Mouse (Mus musculus) MEL (cell line): ENCODE measurements around the gene Cul9. TPM values are rescaled to one million over a fixed set of nuclear protein-coding genes. Genes with fewer than 3 reads are reported as not detected.

Source experiments
- DNase-seq: peaks from one replicate; pipeline ENCODE4 v3.0.0; 2011; ENCODE audit warnings: low read depth, low spot score
- H3K27ac ChIP-seq: 2 replicates; pipeline ENCODE4 v1.5.1; 2012; ENCODE audit warnings: low read depth, mild to moderate bottlenecking, control low read depth, low read length, moderate library complexity; ENCODE audit not compliant: control insufficient read depth
- H3K27me3 ChIP-seq, 2 experiments: fragments of 150-350 bp in 1 of 2; sonication (generic) in 1 of 2; 2 replicates each; pipeline ENCODE4 v1.6.1; 2012; ENCODE audit warnings: low read length in 2 of 2, mild to moderate bottlenecking in 2 of 2, improper control_type of control experiment in 1 of 2, moderate library complexity in 1 of 2; ENCODE audit not compliant: insufficient read depth in 2 of 2, control insufficient read depth in 1 of 2
- H3K36me3 ChIP-seq, 2 experiments: 2 replicates each; pipeline ENCODE4 v1.6.1; 2012 to 2014; ENCODE audit warnings: low read length in 2 of 2, improper control_type of control experiment in 1 of 2, inconsistent platforms in 1 of 2, mild to moderate bottlenecking in 1 of 2; ENCODE audit not compliant: insufficient read depth in 2 of 2, control insufficient read depth in 1 of 2
- H3K4me1 ChIP-seq, 2 experiments: fragments of 150-350 bp in 1 of 2; sonication (generic) in 1 of 2; 2 replicates each; pipeline ENCODE4 v1.6.1; 2012; ENCODE audit warnings: low read length in 2 of 2, improper control_type of control experiment in 1 of 2, mild to moderate bottlenecking in 1 of 2; ENCODE audit not compliant: insufficient read depth in 2 of 2, control insufficient read depth in 1 of 2
- H3K4me3 ChIP-seq, 2 experiments: fragments of 150-350 bp in 1 of 2; sonication (generic) in 1 of 2; 2 replicates each; pipeline ENCODE4 v1.5.1; 2012; ENCODE audit warnings: low read depth in 2 of 2, low read length in 2 of 2, mild to moderate bottlenecking in 2 of 2, moderate library complexity in 2 of 2, control low read depth in 1 of 2, improper control_type of control experiment in 1 of 2; ENCODE audit not compliant: control insufficient read depth in 1 of 2, insufficient read depth in 1 of 2
- H3K79me2 ChIP-seq: 2 replicates; pipeline ENCODE4 v1.6.1; 2012; ENCODE audit warnings: mild to moderate bottlenecking, low read length, moderate library complexity; ENCODE audit not compliant: control insufficient read depth, poor library complexity, insufficient read depth
- H3K9ac ChIP-seq: 2 replicates; pipeline ENCODE4 v1.6.1; 2012; ENCODE audit warnings: low read depth, mild to moderate bottlenecking, control low read depth, low read length, moderate library complexity; ENCODE audit not compliant: control insufficient read depth, poor library complexity, severe bottlenecking
- H3K9me3 ChIP-seq: fragments of 150-350 bp; sonication (generic); replicated peaks from 2 replicates; pipeline ENCODE4 v1.6.1; 2012; ENCODE audit warnings: mild to moderate bottlenecking, low read length, improper control_type of control experiment, moderate library complexity; ENCODE audit not compliant: insufficient read depth
- CTCF ChIP-seq, 3 experiments: IDR thresholded peaks in 2 of 3; conservative IDR thresholded peaks in 1 of 3; 2 replicates each; pipeline ENCODE4 v1.5.1; 2011 to 2012; ENCODE audit warnings: low read length in 3 of 3, low read depth in 2 of 3, mild to moderate bottlenecking in 2 of 3, improper control_type of control experiment in 1 of 3, inconsistent platforms in 1 of 3, mixed read lengths in 1 of 3, moderate library complexity in 1 of 3; ENCODE audit not compliant: control insufficient read depth in 1 of 3, insufficient read depth in 1 of 3, poor library complexity in 1 of 3, severe bottlenecking in 1 of 3
- E2F4 ChIP-seq: IDR thresholded peaks from 2 replicates; pipeline ENCODE4 v1.6.1; 2011; ENCODE audit warnings: low read depth, low read length, improper control_type of control experiment, borderline replicate concordance
- EP300 ChIP-seq, 2 experiments: IDR thresholded peaks; 2 replicates each; pipeline ENCODE4 v1.6.1; 2011; ENCODE audit warnings: improper control_type of control experiment in 2 of 2, low read length in 2 of 2, low read depth in 1 of 2, mild to moderate bottlenecking in 1 of 2
- ETS1 ChIP-seq: IDR thresholded peaks from 2 replicates; pipeline ENCODE4 v1.6.1; 2012; ENCODE audit warnings: low read depth, mild to moderate bottlenecking, inconsistent platforms, low read length, improper control_type of control experiment, moderate library complexity
- GATA1 ChIP-seq: IDR thresholded peaks from 2 replicates; pipeline ENCODE4 v1.6.1; 2011; ENCODE audit warnings: low read depth, low read length, improper control_type of control experiment
- HCFC1 ChIP-seq: IDR thresholded peaks from 2 replicates; pipeline ENCODE4 v1.6.1; 2012; ENCODE audit warnings: low read depth, mild to moderate bottlenecking, inconsistent platforms, low read length, improper control_type of control experiment, moderate library complexity
- KAT2A ChIP-seq: conservative IDR thresholded peaks from 2 replicates; pipeline ENCODE4 v1.6.1; 2012; ENCODE audit warnings: low read depth, low read length, improper control_type of control experiment, inconsistent platforms
- MAX ChIP-seq: IDR thresholded peaks from 2 replicates; pipeline ENCODE4 v1.6.1; 2011; ENCODE audit warnings: low read length, improper control_type of control experiment
- MEF2A ChIP-seq: IDR thresholded peaks from 2 replicates; pipeline ENCODE4 v1.6.1; 2014; ENCODE audit warnings: low read depth, mild to moderate bottlenecking, inconsistent platforms, low read length, improper control_type of control experiment; ENCODE audit not compliant: poor library complexity, insufficient replicate concordance, severe bottlenecking; ENCODE audit errors: extremely low read depth
- MYC ChIP-seq: IDR thresholded peaks from 2 replicates; pipeline ENCODE4 v1.6.1; 2011; ENCODE audit warnings: low read depth, mild to moderate bottlenecking, low read length, improper control_type of control experiment, moderate library complexity
- NRF1 ChIP-seq: IDR thresholded peaks from 2 replicates; pipeline ENCODE4 v1.6.1; 2014; ENCODE audit warnings: low read depth, mild to moderate bottlenecking, inconsistent platforms, low read length, improper control_type of control experiment, moderate library complexity; ENCODE audit not compliant: poor library complexity, insufficient read depth, severe bottlenecking
- POLR2A ChIP-seq, 2 experiments: IDR thresholded peaks; 2 replicates each; pipeline ENCODE4 v1.6.1; 2011 to 2012; ENCODE audit warnings: low read length in 2 of 2, mild to moderate bottlenecking in 2 of 2, control low read depth in 1 of 2, improper control_type of control experiment in 1 of 2, low read depth in 1 of 2, moderate library complexity in 1 of 2; ENCODE audit not compliant: control insufficient read depth in 1 of 2, insufficient read depth in 1 of 2, poor library complexity in 1 of 2
- POLR2AphosphoS2 ChIP-seq: IDR thresholded peaks from 2 replicates; pipeline ENCODE4 v1.6.1; 2011; ENCODE audit warnings: low read length, improper control_type of control experiment
- POLR2AphosphoS5 ChIP-seq: IDR thresholded peaks from 2 replicates; pipeline ENCODE4 v1.6.1; 2012; ENCODE audit warnings: low read depth, borderline replicate concordance, mild to moderate bottlenecking, inconsistent platforms, low read length, moderate library complexity, mixed read lengths
- RAD21 ChIP-seq: IDR thresholded peaks from 2 replicates; pipeline ENCODE4 v1.6.1; 2011; ENCODE audit warnings: mild to moderate bottlenecking, low read depth, low read length, improper control_type of control experiment
- SIN3A ChIP-seq: IDR thresholded peaks from 2 replicates; pipeline ENCODE4 v1.6.1; 2012; ENCODE audit warnings: low read length, improper control_type of control experiment, inconsistent platforms
- SMC3 ChIP-seq: IDR thresholded peaks from 2 replicates; pipeline ENCODE4 v1.6.1; 2011; ENCODE audit warnings: low read depth, low read length, improper control_type of control experiment
- TAL1 ChIP-seq: IDR thresholded peaks from 2 replicates; pipeline ENCODE4 v1.6.1; 2012; ENCODE audit warnings: mild to moderate bottlenecking, inconsistent platforms, low read length, moderate library complexity, mixed read lengths
- TBP ChIP-seq: IDR thresholded peaks from 2 replicates; pipeline ENCODE4 v1.8.0; 2011; ENCODE audit warnings: low read depth, low read length, improper control_type of control experiment
- TCF12 ChIP-seq: IDR thresholded peaks from 2 replicates; pipeline ENCODE4 v1.6.1; 2014; ENCODE audit warnings: low read depth, mild to moderate bottlenecking, inconsistent platforms, low read length, improper control_type of control experiment, moderate library complexity
- UBTF ChIP-seq: IDR thresholded peaks from 2 replicates; pipeline ENCODE4 v1.6.1; 2012; ENCODE audit warnings: low read depth, mild to moderate bottlenecking, inconsistent platforms, low read length, improper control_type of control experiment, moderate library complexity, borderline replicate concordance; ENCODE audit not compliant: insufficient read depth
- ZKSCAN1 ChIP-seq: IDR thresholded peaks from 2 replicates; pipeline ENCODE4 v1.6.1; 2012; ENCODE audit warnings: low read depth, mild to moderate bottlenecking, inconsistent platforms, low read length, improper control_type of control experiment, moderate library complexity
- ZMIZ1 ChIP-seq: IDR thresholded peaks from 2 replicates; pipeline ENCODE4 v1.6.1; 2012; ENCODE audit warnings: low read depth, mild to moderate bottlenecking, inconsistent platforms, low read length, improper control_type of control experiment, moderate library complexity
- ZNF384 ChIP-seq: IDR thresholded peaks from 2 replicates; pipeline ENCODE4 v1.6.1; 2012; ENCODE audit warnings: low read depth, mild to moderate bottlenecking, inconsistent platforms, low read length, improper control_type of control experiment
- polyA plus RNA-seq, 2 experiments: library from polyadenylated mRNA; stranded (reverse) in 1 of 2; unstranded in 1 of 2; fragments of >175 nt in 1 of 2; fragments of >200 nt in 1 of 2; gene quantifications; 2 replicates each; pipeline versions ENCODE4 v1.2.1 to v1.2.4; 2012; ENCODE audit warnings: low replicate concordance in 2 of 2, low read depth in 1 of 2; ENCODE audit not compliant: insufficient read length in 2 of 2, insufficient read depth in 1 of 2, missing spikeins in 1 of 2
- total RNA-seq: library from RNA; depleted of rRNA; stranded (reverse); fragments of 300-350 nt; gene quantifications from 2 replicates; pipeline ENCODE4 v1.2.3, GENCODE M21; 2012

Cul9 gene
- total and polyA plus RNA-seq, 3 experiments: 3.6 to 10.7 TPM; not detected in 1

GRCm38 (mm10) chr17:46455110-46455691 lies 91.0 kb downstream of the Cul9 start:
- Histone ChIP-seq H3K9me3 (no peaks in the 10 kb centered on the region), H3K36me3 (no peaks in the 10 kb centered on the region), H3K27ac (no peak overlapping the region), H3K4me1 (no peaks in the 10 kb centered on the region), H3K4me3 (no peak overlapping the region), H3K79me2 (no peaks in the 10 kb centered on the region), H3K9ac (no peak overlapping the region), H3K27me3 (peaks cover 0 to 1% of the 10 kb centered on the region in 2 experiments; a peak in 1 of 4 replicates)
- DNase-seq: no peak
- TF ChIP-seq KAT2A: no peak
- no peak for TF ChIP-seq UBTF
- TF ChIP-seq GATA1: no peak
- TF ChIP-seq TAL1: no peak
- TF ChIP-seq ZMIZ1: no peak
- no peak for TF ChIP-seq TBP
- no peak for TF ChIP-seq ZKSCAN1
- TF ChIP-seq MYC: no peak
- TF ChIP-seq CTCF (IDR thresholded peaks at IDR 0.05 in 2 of 3, conservative IDR thresholded peaks at IDR 0.05 in 1 of 3; ENCODE audit: control insufficient read depth in 1 of 3, insufficient read depth in 1 of 3, low read depth in 2 of 3, low read length in 3 of 3, poor library complexity in 1 of 3, severe bottlenecking in 1 of 3): no peak
- TF ChIP-seq TCF12: no peak
- TF ChIP-seq POLR2AphosphoS2: no peak
- TF ChIP-seq NRF1: no peak
- TF ChIP-seq HCFC1: no peak
- no peak for TF ChIP-seq ZNF384

GRCm38 (mm10) chr17:46454539-46454938 lies 91.6 kb downstream of the Cul9 start:
- Histone ChIP-seq H3K27ac (no peak overlapping the region), H3K9ac (no peak overlapping the region), H3K36me3 (no peaks in the 10 kb centered on the region), H3K79me2 (no peaks in the 10 kb centered on the region), H3K9me3 (no peaks in the 10 kb centered on the region), H3K27me3 (peaks cover 0 to 1% of the 10 kb centered on the region in 2 experiments; a peak in 1 of 4 replicates), H3K4me1 (no peaks in the 10 kb centered on the region), H3K4me3 (no peak overlapping the region)
- no peak for DNase-seq
- TF ChIP-seq POLR2AphosphoS2 (no peak), ZKSCAN1 (no peak), MEF2A (no peak), POLR2AphosphoS5 (no peak), POLR2A (IDR thresholded peaks at IDR 0.05; ENCODE audit: control insufficient read depth in 1 of 2, insufficient read depth in 1 of 2, low read depth in 1 of 2, low read length in 2 of 2, poor library complexity in 1 of 2) (no peak), TBP (no peak), ETS1 (no peak), ZMIZ1 (no peak), SMC3 (no peak), SIN3A (no peak), MAX (no peak), RAD21 (no peak), TCF12 (no peak), EP300 (IDR thresholded peaks at IDR 0.05; ENCODE audit: low read depth in 1 of 2, low read length in 2 of 2) (no peak), E2F4 (no peak)
